Mouse (Mus musculus): ENCODE data around the gene Zfp454. TPM values are rescaled to one million over a fixed set of nuclear protein-coding genes. Genes with fewer than 3 reads are reported as not detected.
A peak's percentile ranks its signal among the peaks of the same experiment; 100 is the strongest.

The Zfp454 gene
- polyA plus RNA-seq, 1 experiment from 2014 or later: 0.28 TPM

DNA sequence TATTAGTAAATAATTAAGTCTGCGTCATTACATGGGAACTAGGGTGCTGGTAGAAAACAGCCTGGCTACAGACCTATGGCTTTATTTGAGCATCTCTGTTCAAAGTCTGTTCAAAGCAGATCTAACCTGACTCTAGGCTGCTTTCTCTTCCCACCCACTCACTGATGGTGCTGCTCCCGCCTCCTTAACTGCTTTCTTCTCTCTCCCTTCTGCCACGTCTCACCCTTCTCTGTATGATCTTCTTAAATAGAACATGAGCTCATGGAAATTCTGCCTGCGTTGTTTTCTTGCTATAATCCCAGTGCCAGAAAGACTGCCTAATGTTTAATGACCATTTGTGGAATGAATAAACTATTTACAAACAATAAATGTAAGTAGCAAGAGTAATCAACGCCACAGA is 20.7 kb upstream of the Zfp454 start:
- H3K36me3 ChIP-seq (ENCODE audit: control insufficient read depth, insufficient read depth): peaks cover 14% of the 10 kb centered on the region
- ATAC-seq (ENCODE audit: low read depth): no peak
- 75% methylated on average over 5 of the region's 5 CpGs for WGBS (ENCODE audit: insufficient replicate concordance)

DNA sequence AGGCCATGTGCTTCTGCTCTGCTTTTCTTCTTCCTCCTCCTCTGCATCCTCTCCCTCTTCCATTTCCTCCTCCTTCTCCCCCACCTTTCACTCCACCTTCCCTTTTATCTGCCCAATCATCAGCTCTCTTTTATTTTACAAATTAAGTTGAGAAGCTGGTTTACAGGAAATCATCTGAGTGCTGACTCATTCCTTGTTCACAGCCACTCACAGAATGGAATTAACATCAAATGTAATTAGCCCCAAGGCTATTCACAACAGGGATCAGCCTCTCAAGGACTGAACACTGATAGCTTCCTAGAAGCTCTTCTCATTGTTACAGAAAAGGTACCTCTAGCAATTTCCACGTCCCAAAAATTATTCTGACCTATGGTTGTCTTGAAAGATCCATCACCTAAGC is 9.9 kb upstream of the Zfp454 start:
- no peak overlapping the region for H3K27ac ChIP-seq (ENCODE audit: low read length)
- no peaks in the 10 kb centered on the region for H3K4me1 ChIP-seq (ENCODE audit: control insufficient read depth, low read depth, low read length)
- H3K36me3 ChIP-seq (ENCODE audit: control insufficient read depth, insufficient read depth): peaks cover 19% of the 10 kb centered on the region
- no peak overlapping the region for H3K4me3 ChIP-seq (ENCODE audit: low read depth, low read length)
- 33% methylated on average over 1 of the region's 1 CpGs for WGBS (ENCODE audit: insufficient replicate concordance)
- no peak for ATAC-seq (ENCODE audit: low read depth)
- no peak overlapping the region for H3K4me2 ChIP-seq (ENCODE audit: low read depth, low read length)
- H3K9ac ChIP-seq (ENCODE audit: low read depth, low read length): no peak overlapping the region
- no peaks in the 10 kb centered on the region for H3K27me3 ChIP-seq (ENCODE audit: control insufficient read depth, insufficient read depth, low read depth, low read length)
- peaks cover 16% of the 10 kb centered on the region for H3K9me3 ChIP-seq (replicated peaks; ENCODE audit: control insufficient read depth, low read length)

More for the DNA sequence above, 20.7 kb upstream of the Zfp454 start:
- Histone ChIP-seq H3K4me2 (ENCODE audit: low read depth, low read length) (no peak overlapping the region), H3K27me3 (ENCODE audit: control insufficient read depth, insufficient read depth, low read depth, low read length) (no peaks in the 10 kb centered on the region), H3K27ac (ENCODE audit: low read length) (no peak overlapping the region), H3K4me1 (ENCODE audit: control insufficient read depth, low read depth, low read length) (no peaks in the 10 kb centered on the region), H3K9ac (ENCODE audit: low read depth, low read length) (no peak overlapping the region), H3K4me3 (ENCODE audit: low read depth, low read length) (no peak overlapping the region), H3K9me3 (replicated peaks; ENCODE audit: control insufficient read depth, low read length) (no peaks in the 10 kb centered on the region)

DNA sequence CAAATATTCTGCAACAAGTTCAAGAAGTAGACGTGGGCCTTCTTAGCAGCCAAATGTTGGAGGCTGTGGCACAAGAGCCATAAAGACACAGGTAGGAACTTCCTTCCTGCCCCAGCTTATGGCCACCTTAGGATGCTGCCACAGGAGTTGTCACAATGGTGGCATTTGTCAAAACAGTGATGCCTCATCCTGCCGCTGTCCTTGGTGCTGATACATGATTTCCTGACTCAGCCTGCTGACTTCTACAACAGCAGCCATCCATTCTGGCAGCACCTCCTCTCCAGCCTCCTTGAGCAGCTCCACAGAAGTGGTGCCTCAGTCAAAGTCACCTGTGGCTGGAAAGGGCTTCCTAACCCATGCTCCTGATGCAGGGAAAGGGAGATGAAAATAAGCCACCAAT is 5.0 kb upstream of the Zfp454 start:
- Histone ChIP-seq H3K4me2 (ENCODE audit: low read depth, low read length) (no peak overlapping the region), H3K4me3 (ENCODE audit: low read depth, low read length) (no peak overlapping the region), H3K27ac (ENCODE audit: low read length) (no peak overlapping the region), H3K27me3 (ENCODE audit: control insufficient read depth, insufficient read depth, low read depth, low read length) (no peaks in the 10 kb centered on the region), H3K9me3 (replicated peaks; ENCODE audit: control insufficient read depth, low read length) (no peaks in the 10 kb centered on the region), H3K4me1 (ENCODE audit: control insufficient read depth, low read depth, low read length) (no peaks in the 10 kb centered on the region; the same call in 1 of the 2 replicates), H3K36me3 (ENCODE audit: control insufficient read depth, insufficient read depth) (no peaks in the 10 kb centered on the region), H3K9ac (ENCODE audit: low read depth, low read length) (no peak overlapping the region)
- 25% methylated on average over 2 of the region's 2 CpGs for WGBS (ENCODE audit: insufficient replicate concordance)
- ATAC-seq (ENCODE audit: low read depth): no peak

DNA sequence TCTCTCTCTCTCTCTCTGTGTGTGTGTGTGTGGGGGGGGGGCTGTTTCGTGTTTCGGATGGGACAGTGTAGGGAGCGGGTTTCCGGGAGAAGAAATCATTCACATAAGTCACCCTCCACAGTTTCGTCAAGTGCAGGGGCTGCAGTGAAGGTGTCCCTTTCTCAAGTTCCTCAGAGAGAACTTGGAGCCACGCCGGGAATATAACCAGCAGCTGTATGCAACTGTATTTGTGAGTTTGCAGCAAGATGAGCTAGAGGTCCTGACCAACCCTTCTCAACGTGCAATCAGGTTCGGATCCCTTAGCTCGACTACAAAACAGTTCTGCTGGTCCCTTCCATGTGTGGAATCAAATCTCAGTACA is 538 bp downstream of the Zfp454 start:
- peak overlapping the region; percentile 57 for H3K4me2 ChIP-seq (ENCODE audit: low read depth, low read length)
- H3K27ac ChIP-seq (ENCODE audit: low read length): no peak overlapping the region
- no peaks in the 10 kb centered on the region; the same call in none of the 2 replicates for H3K4me1 ChIP-seq (ENCODE audit: control insufficient read depth, low read depth, low read length)
- H3K9ac ChIP-seq (ENCODE audit: low read depth, low read length): no peak overlapping the region
- no peaks in the 10 kb centered on the region for H3K27me3 ChIP-seq (ENCODE audit: control insufficient read depth, insufficient read depth, low read depth, low read length)
- WGBS (ENCODE audit: insufficient replicate concordance): 30% methylated on average over 10 of the region's 10 CpGs
- no peaks in the 10 kb centered on the region for H3K9me3 ChIP-seq (replicated peaks; ENCODE audit: control insufficient read depth, low read length)
- H3K36me3 ChIP-seq (ENCODE audit: control insufficient read depth, insufficient read depth): no peaks in the 10 kb centered on the region
- ATAC-seq (ENCODE audit: low read depth): no peak
- peak overlapping the region; percentile 44 for H3K4me3 ChIP-seq (ENCODE audit: low read depth, low read length)

DNA sequence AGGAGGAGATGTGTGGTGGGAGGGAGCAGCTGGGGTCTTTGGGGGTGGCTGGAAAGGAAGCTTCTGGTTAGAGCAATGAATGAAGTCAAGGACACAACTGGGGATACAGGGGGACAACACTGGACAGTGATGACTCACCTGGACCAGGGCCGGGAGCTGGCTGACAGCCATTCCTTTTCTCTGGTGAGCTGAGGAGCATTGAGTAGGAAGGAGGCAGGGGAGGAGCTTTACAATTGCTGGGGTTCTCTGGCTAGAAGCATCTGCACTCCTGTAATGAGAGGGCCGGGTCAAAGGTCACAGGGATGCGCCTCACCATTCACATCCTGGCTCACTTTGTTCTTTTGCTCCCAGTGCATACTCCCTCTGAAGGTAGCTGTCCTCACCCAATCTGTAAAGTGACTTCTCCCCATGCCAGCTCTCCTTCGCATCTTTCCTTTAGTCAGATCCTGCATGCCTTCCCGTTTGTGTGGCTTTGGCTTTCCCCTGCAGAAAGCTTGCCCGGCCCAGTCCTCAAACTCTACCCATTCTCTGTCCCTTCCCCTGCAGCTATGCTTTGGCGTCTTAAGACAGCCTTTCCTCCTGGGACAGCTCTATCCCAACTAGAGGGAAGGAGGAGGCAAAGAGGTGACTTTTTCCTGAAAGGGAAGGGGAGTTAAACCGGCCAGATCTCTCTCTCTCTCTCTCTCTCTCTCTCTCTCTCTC is 1.1 kb downstream of the Zfp454 start:
- Histone ChIP-seq H3K4me3 (ENCODE audit: low read depth, low read length) (no peak overlapping the region), H3K4me2 (ENCODE audit: low read depth, low read length) (peak overlapping the region; percentile 57; the same call in 1 of the 2 replicates), H3K36me3 (ENCODE audit: control insufficient read depth, insufficient read depth) (no peaks in the 10 kb centered on the region), H3K4me1 (ENCODE audit: control insufficient read depth, low read depth, low read length) (no peaks in the 10 kb centered on the region; the same call in none of the 2 replicates), H3K27me3 (ENCODE audit: control insufficient read depth, insufficient read depth, low read depth, low read length) (no peaks in the 10 kb centered on the region), H3K9ac (ENCODE audit: low read depth, low read length) (no peak overlapping the region), H3K27ac (ENCODE audit: low read length) (no peak overlapping the region), H3K9me3 (replicated peaks; ENCODE audit: control insufficient read depth, low read length) (no peaks in the 10 kb centered on the region)
- WGBS (ENCODE audit: insufficient replicate concordance): 47% methylated on average over 8 of the region's 8 CpGs
- no peak for ATAC-seq (ENCODE audit: low read depth)

DNA sequence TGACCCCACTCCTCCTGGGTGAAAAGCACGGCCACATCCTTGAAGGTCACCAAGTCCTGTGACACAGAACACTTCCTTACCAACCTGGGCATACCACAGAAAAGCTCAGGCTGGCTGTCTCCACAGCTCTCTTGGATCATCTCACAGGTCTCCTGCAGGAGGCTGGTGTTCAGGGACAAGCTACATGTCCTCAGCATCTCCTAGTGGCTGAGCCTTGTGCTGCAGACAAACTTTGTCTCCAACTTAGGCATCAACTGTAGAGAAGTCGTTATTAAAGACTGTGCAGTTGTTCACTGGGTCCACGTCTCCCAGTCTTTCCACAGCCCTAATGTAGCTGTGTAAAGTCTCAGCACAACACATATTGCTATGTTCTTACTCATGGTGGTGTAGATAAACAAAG is 3.7 kb downstream of the Zfp454 start:
- Histone ChIP-seq H3K9ac (ENCODE audit: low read depth, low read length) (no peak overlapping the region), H3K4me2 (ENCODE audit: low read depth, low read length) (no peak overlapping the region), H3K4me3 (ENCODE audit: low read depth, low read length) (no peak overlapping the region), H3K36me3 (ENCODE audit: control insufficient read depth, insufficient read depth) (no peaks in the 10 kb centered on the region), H3K27ac (ENCODE audit: low read length) (no peak overlapping the region), H3K27me3 (ENCODE audit: control insufficient read depth, insufficient read depth, low read depth, low read length) (no peaks in the 10 kb centered on the region), H3K9me3 (replicated peaks; ENCODE audit: control insufficient read depth, low read length) (no peaks in the 10 kb centered on the region), H3K4me1 (ENCODE audit: control insufficient read depth, low read depth, low read length) (no peaks in the 10 kb centered on the region; the same call in none of the 2 replicates)
- ATAC-seq (ENCODE audit: low read depth): no peak
- WGBS (ENCODE audit: insufficient replicate concordance): 52% methylated on average over 3 of the region's 3 CpGs

DNA sequence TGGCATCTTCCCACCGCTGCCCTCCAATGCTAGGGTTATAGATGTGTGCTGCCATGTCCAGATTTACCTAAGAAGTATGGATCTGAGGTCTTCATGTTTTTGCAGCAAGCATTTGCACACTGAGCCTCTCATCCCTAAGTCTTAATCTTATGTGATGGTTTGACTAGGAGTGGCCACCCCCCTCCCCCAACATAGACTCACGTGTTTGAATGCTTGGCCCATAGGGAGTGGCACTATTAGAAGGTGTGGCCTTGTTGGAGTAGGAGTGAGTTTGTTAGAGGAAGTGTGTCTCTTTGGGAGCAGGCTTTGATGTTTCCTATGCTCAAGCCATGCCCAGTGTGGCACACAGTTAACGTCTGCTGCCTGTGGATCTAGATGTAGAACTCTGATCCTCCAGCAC is 8.8 kb downstream of the Zfp454 start:
- Histone ChIP-seq H3K4me3 (ENCODE audit: low read depth, low read length) (no peak overlapping the region), H3K27me3 (ENCODE audit: control insufficient read depth, insufficient read depth, low read depth, low read length) (no peaks in the 10 kb centered on the region), H3K9me3 (replicated peaks; ENCODE audit: control insufficient read depth, low read length) (no peaks in the 10 kb centered on the region), H3K36me3 (ENCODE audit: control insufficient read depth, insufficient read depth) (no peaks in the 10 kb centered on the region), H3K4me1 (ENCODE audit: control insufficient read depth, low read depth, low read length) (no peaks in the 10 kb centered on the region), H3K4me2 (ENCODE audit: low read depth, low read length) (no peak overlapping the region), H3K27ac (ENCODE audit: low read length) (no peak overlapping the region), H3K9ac (ENCODE audit: low read depth, low read length) (no peak overlapping the region)
- WGBS (ENCODE audit: insufficient replicate concordance): 64% methylated on average over 3 of the region's 3 CpGs
- no peak for ATAC-seq (ENCODE audit: low read depth)

DNA sequence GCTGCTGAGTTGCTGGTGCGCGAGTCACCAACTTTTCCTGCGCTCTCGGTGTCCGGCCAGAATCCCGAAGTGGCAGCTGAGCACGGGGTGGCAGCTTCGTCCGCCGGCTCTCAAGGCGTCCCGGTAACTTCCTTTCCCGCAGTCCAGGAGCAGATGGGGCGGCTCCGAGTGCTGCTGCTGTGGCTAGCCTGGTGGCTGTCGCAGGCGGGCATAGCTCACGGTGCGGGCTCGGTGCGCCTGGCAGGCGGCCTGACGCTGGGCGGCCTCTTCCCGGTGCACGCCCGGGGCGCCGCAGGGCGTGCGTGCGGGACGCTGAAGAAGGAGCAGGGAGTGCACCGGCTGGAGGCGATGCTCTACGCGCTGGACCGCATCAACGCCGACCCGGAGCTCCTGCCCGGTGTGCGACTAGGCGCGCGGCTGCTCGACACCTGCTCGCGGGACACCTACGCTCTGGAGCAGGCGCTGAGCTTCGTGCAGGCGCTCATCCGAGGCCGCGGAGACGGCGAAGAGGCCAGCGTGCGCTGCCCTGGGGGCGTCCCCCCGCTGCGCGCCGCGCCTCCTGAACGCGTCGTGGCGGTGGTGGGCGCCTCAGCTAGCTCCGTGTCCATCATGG is 36.4 kb downstream of the Zfp454 start:
- Histone ChIP-seq H3K36me3 (ENCODE audit: control insufficient read depth, insufficient read depth) (no peaks in the 10 kb centered on the region), H3K9me3 (replicated peaks; ENCODE audit: control insufficient read depth, low read length) (no peaks in the 10 kb centered on the region), H3K4me1 (ENCODE audit: control insufficient read depth, low read depth, low read length) (no peaks in the 10 kb centered on the region), H3K9ac (ENCODE audit: low read depth, low read length) (no peak overlapping the region), H3K27ac (ENCODE audit: low read length) (no peak overlapping the region), H3K4me2 (ENCODE audit: low read depth, low read length) (peak overlapping the region; percentile 26), H3K4me3 (ENCODE audit: low read depth, low read length) (peak overlapping the region; percentile 18; the same call in 1 of the 2 replicates), H3K27me3 (ENCODE audit: control insufficient read depth, insufficient read depth, low read depth, low read length) (peaks cover 44% of the 10 kb centered on the region)
- WGBS (ENCODE audit: insufficient replicate concordance): under 1% methylated on average over 68 of the region's 72 CpGs
- no peak for ATAC-seq (ENCODE audit: low read depth)

DNA sequence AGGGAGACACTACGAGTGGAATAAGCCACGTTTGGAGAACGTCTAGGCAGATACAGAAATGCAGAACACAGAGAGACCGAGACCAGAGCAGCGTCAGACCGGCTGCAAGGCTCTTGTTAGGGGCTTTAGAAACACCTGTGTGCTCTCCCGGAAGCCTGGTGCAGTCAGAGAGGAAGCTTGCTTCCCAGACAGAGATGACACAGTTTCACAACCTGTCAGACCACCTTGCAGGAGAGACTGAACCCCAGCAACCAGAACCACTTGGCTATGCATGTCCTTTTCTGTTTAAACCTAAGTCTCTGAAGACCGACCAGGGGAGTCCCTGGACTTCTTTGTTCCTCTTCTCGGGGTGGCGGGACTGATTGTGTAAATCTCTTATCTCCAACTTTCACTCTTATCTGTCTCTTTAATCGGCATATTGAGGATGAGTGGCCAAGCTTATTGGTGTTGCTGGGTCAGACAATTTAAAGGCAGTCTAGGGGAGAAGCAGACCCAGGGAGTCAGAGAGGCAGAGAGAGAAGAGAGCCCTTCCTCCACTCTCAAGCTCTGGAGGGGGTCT is 37.2 kb downstream of the Zfp454 start, which contains the start of gene Grm6:
Gene Grm6 (plus strand): TSS at position 509 of the 559 bp plus-strand sequence.
- Histone ChIP-seq H3K4me3 (ENCODE audit: low read depth, low read length) (peak within 1 kb of the TSS; percentile 18; the same call in 1 of the 2 replicates), H3K9ac (ENCODE audit: low read depth, low read length) (no peak within 1 kb of the TSS), H3K4me1 (ENCODE audit: control insufficient read depth, low read depth, low read length) (no peaks in the 10 kb centered on the region), H3K4me2 (ENCODE audit: low read depth, low read length) (peak within 1 kb of the TSS; percentile 26), H3K36me3 (ENCODE audit: control insufficient read depth, insufficient read depth) (no peaks in the 10 kb centered on the region), H3K27ac (ENCODE audit: low read length) (no peak within 1 kb of the TSS), H3K9me3 (replicated peaks; ENCODE audit: control insufficient read depth, low read length) (no peaks in the 10 kb centered on the region), H3K27me3 (ENCODE audit: control insufficient read depth, insufficient read depth, low read depth, low read length) (peaks cover 44% of the 10 kb centered on the region)
- no peak for ATAC-seq (ENCODE audit: low read depth)
- under 1% methylated on average over 11 of the region's 11 CpGs for WGBS (ENCODE audit: insufficient replicate concordance)

Measured in liver, embryonic 16.5 days (tissue).